Mouse (Mus musculus): ENCODE data around the gene Rnaseh2c. TPM values are rescaled to one million over a fixed set of nuclear protein-coding genes. Genes with fewer than 3 reads are reported as not detected.

The Rnaseh2c gene
- 10 to 100 TPM; 45.2 to 47.1 TPM for total RNA-seq (2021)
- long read RNA-seq, experiment 1, transcript Rnaseh2c-201 (4 exons, 1,126 nt) = major isoform, 19 of 31 reads
- long read RNA-seq, experiment 1, partial matches to known transcripts = 1 of 31 reads
- long read RNA-seq, experiment 1, other reads (novel, unspliced or antisense) = 10 of 31 reads
- long read RNA-seq, experiment 2, transcript Rnaseh2c-201 (4 exons, 1,126 nt) = major isoform, 20 of 29 reads
- long read RNA-seq, experiment 2, partial matches to known transcripts = 2 of 29 reads
- long read RNA-seq, experiment 2, other reads (novel, unspliced or antisense) = 6 of 29 reads

- DNase-seq = peak; percentile 64
These were observed at the start of gene Rnaseh2c for GRCm38 (mm10) chr19:5601752-5602541. TSS of gene Rnaseh2c (plus strand) at chr19:5601873.

GRCm38 (mm10) chr19:5553802-5554201 lies 47.9 kb upstream of the Rnaseh2c start:
- no peak for DNase-seq

- DNase-seq = no peak
These were observed 47.5 kb upstream of the Rnaseh2c start for GRCm38 (mm10) chr19:5554212-5554611.

- no peak for DNase-seq
These were observed 43.5 kb upstream of the Rnaseh2c start for GRCm38 (mm10) chr19:5558169-5558568.

GRCm38 (mm10) chr19:5558770-5559169 lies 42.9 kb upstream of the Rnaseh2c start:
- no peak for DNase-seq

- no peak for DNase-seq
These were observed 42.4 kb upstream of the Rnaseh2c start for GRCm38 (mm10) chr19:5559229-5559628.

- no peak for DNase-seq
These were observed 41.8 kb upstream of the Rnaseh2c start for GRCm38 (mm10) chr19:5559631-5560456.

- no peak for DNase-seq
These were observed 41.1 kb upstream of the Rnaseh2c start, which contains the start of gene Ovol1 for GRCm38 (mm10) chr19:5560457-5561041. TSS of gene Ovol1 (minus strand) at chr19:5560646.

- no peak for DNase-seq
These were observed 40.4 kb upstream of the Rnaseh2c start for GRCm38 (mm10) chr19:5561252-5561790.

- no peak for DNase-seq
These were observed 39.8 kb upstream of the Rnaseh2c start for GRCm38 (mm10) chr19:5561886-5562285.

- no peak for DNase-seq
These were observed 38.9 kb upstream of the Rnaseh2c start for GRCm38 (mm10) chr19:5562776-5563175.

GRCm38 (mm10) chr19:5566316-5566715 lies 35.4 kb upstream of the Rnaseh2c start:
- DNase-seq = no peak

GRCm38 (mm10) chr19:5567180-5567533 lies 34.5 kb upstream of the Rnaseh2c start:
- no peak for DNase-seq

GRCm38 (mm10) chr19:5567534-5568469 lies 33.9 kb upstream of the Rnaseh2c start, which contains the start of gene Ap5b1:
TSS of gene Ap5b1 (plus strand) at chr19:5568025.
- DNase-seq = peak; percentile 91

- DNase-seq = peak; percentile 68
These were observed 33.1 kb upstream of the Rnaseh2c start for GRCm38 (mm10) chr19:5568470-5569140.

GRCm38 (mm10) chr19:5569521-5569920 lies 32.2 kb upstream of the Rnaseh2c start:
- DNase-seq = no peak

- DNase-seq = no peak
These were observed 31.1 kb upstream of the Rnaseh2c start for GRCm38 (mm10) chr19:5570353-5571246.

GRCm38 (mm10) chr19:5571831-5572230 lies 29.8 kb upstream of the Rnaseh2c start:
- DNase-seq = no peak
